Mouse (Mus musculus): ENCODE data around the gene Foxl1. TPM values are rescaled to one million over a fixed set of nuclear protein-coding genes. Genes with fewer than 3 reads are reported as not detected.
"Not testable (repeated sequence)": the region's sequence is repeated elsewhere in the genome, so short reads cannot be mapped to it uniquely, and the experiment has no call there.

The Foxl1 gene
- total and polyA plus RNA-seq, 3 experiments, result 0.04 TPM; not detected in 2

DNA sequence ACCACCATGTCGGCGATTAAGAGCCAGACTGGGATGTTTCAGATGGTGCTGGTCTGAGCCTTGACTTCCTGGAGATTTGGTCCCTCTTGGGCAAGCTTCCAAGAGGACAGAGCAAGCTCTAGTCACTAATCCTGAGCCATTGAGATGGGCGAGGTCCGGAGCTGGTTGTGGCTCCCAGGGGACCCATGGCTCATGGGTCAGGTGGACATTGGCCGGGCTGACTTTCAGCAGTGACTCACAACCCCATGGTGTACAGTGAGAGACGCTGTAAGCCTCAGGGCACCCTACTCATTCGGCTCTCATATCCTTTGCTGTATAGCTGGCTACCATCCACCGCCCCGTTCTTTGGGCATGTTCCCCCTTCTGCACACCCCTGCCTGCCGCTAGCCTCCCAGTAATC, 6.4 kb downstream of the Foxl1 start:
- Histone ChIP-seq H3K4me2 (ENCODE audit: insufficient read depth, low read depth, poor library complexity, severe bottlenecking) (no peak overlapping the region), H3K4me1 (ENCODE audit: control insufficient read depth in 1 of 2, insufficient read depth in 2 of 2) (no peaks in the 10 kb centered on the region), H3K79me2 (replicated peaks; ENCODE audit: control insufficient read depth, extremely low read depth, insufficient read depth, poor library complexity, severe bottlenecking) (no peaks in the 10 kb centered on the region), H3K36me3 (replicated peaks in 1 of 2; ENCODE audit: control insufficient read depth in 1 of 2, insufficient read depth in 1 of 2, low read length in 1 of 2) (no peaks in the 10 kb centered on the region), H3K4me3 (replicated peaks in 1 of 3; ENCODE audit: low read depth in 2 of 3, low read length in 2 of 3, poor library complexity in 1 of 3) (no peak overlapping the region), H3K9me3 (replicated peaks; ENCODE audit: low read length) (peaks cover 26% of the 10 kb centered on the region), H3K27ac (ENCODE audit: insufficient read depth, low read depth) (no peak overlapping the region), H3K27me3 (replicated peaks) (peaks cover 40% of the 10 kb centered on the region), H3K9ac (ENCODE audit: insufficient read depth, low read depth) (no peak overlapping the region)
- TF ChIP-seq ZC3H11A (IDR thresholded peaks at IDR 0.05; ENCODE audit: low read depth, low read length) (no peak), RCOR1 (conservative IDR thresholded peaks at IDR 0.05; ENCODE audit: low read depth, low read length) (no peak), MXI1 (IDR thresholded peaks at IDR 0.05; ENCODE audit: low read depth, low read length) (no peak)
- no peak for DNase-seq (ENCODE audit: extremely low read depth)
- in situ Hi-C loops (cut with MboI; ENCODE audit: low pct_ligation_motif_present, low pct_unique_long_range_greater_than_20kb, low sequenced_read_pairs), result no loop called here
- dilution Hi-C loops (cut with MboI; ENCODE audit: extremely low pct_ligation_motif_present, extremely low pct_unique_long_range_greater_than_20kb, low sequenced_read_pairs), result no loop called here

DNA sequence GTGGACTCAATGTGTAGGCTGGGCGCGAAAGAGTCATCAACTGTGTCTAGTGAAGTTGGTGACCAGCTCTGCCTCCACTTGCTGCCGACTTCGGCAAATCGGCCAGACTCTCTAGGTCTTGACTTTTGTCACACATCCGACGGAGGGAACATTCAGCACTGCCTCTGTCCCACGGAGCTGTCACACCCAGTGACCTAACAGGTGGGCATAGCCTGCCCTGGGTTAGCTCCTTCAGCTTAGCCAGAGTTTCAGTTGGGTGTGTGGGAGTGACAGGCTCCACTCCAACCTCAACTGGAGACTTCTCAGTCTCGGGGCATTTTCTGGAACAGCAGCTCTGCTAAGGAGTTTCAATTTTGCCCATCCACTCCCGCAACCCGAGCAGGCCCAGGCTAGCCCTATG, 6.8 kb downstream of the Foxl1 start:
- in situ Hi-C loops (cut with MboI; ENCODE audit: low pct_ligation_motif_present, low pct_unique_long_range_greater_than_20kb, low sequenced_read_pairs) (no loop called here), dilution Hi-C loops (cut with MboI; ENCODE audit: extremely low pct_ligation_motif_present, extremely low pct_unique_long_range_greater_than_20kb, low sequenced_read_pairs) (no loop called here)
- H3K9me3 ChIP-seq (replicated peaks; ENCODE audit: low read length), result peaks cover 26% of the 10 kb centered on the region
- no peak for DNase-seq (ENCODE audit: extremely low read depth)
- H3K4me3 ChIP-seq (replicated peaks in 1 of 3; ENCODE audit: low read depth in 2 of 3, low read length in 2 of 3, poor library complexity in 1 of 3), result no peak overlapping the region
- TF ChIP-seq SMC3 (IDR thresholded peaks at IDR 0.05; ENCODE audit: low read depth, low read length), result no peak
- no peak for TF ChIP-seq NELFE (IDR thresholded peaks at IDR 0.05; ENCODE audit: low read depth, low read length)
- TF ChIP-seq MAZ (IDR thresholded peaks at IDR 0.05; ENCODE audit: low read depth, low read length), result no peak
- no peak for TF ChIP-seq KAT2A (IDR thresholded peaks at IDR 0.05; ENCODE audit: insufficient replicate concordance, low read length)
- no peak for TF ChIP-seq MEF2A (IDR thresholded peaks at IDR 0.05; ENCODE audit: borderline replicate concordance, low read depth, low read length)
- no peak for TF ChIP-seq BHLHE40 (IDR thresholded peaks at IDR 0.05; ENCODE audit: low read depth, low read length)
- no peak for TF ChIP-seq ZKSCAN1 (IDR thresholded peaks at IDR 0.05; ENCODE audit: borderline replicate concordance, low read depth, low read length)
- no peak for TF ChIP-seq IRF4 (IDR thresholded peaks at IDR 0.05; ENCODE audit: low read depth, low read length)
- TF ChIP-seq CHD1 (IDR thresholded peaks at IDR 0.05; ENCODE audit: low read depth, low read length), result no peak
- no peak overlapping the region for H3K9ac ChIP-seq (ENCODE audit: insufficient read depth, low read depth)
- no peak overlapping the region for H3K27ac ChIP-seq (ENCODE audit: insufficient read depth, low read depth)
- no peak overlapping the region for H3K4me2 ChIP-seq (ENCODE audit: insufficient read depth, low read depth, poor library complexity, severe bottlenecking)
- no peaks in the 10 kb centered on the region for H3K79me2 ChIP-seq (replicated peaks; ENCODE audit: control insufficient read depth, extremely low read depth, insufficient read depth, poor library complexity, severe bottlenecking)
- H3K36me3 ChIP-seq (replicated peaks in 1 of 2; ENCODE audit: control insufficient read depth in 1 of 2, insufficient read depth in 1 of 2, low read length in 1 of 2), result no peaks in the 10 kb centered on the region
- H3K4me1 ChIP-seq (ENCODE audit: control insufficient read depth in 1 of 2, insufficient read depth in 2 of 2), result no peaks in the 10 kb centered on the region
- H3K27me3 ChIP-seq (replicated peaks), result peaks cover 40% of the 10 kb centered on the region

DNA sequence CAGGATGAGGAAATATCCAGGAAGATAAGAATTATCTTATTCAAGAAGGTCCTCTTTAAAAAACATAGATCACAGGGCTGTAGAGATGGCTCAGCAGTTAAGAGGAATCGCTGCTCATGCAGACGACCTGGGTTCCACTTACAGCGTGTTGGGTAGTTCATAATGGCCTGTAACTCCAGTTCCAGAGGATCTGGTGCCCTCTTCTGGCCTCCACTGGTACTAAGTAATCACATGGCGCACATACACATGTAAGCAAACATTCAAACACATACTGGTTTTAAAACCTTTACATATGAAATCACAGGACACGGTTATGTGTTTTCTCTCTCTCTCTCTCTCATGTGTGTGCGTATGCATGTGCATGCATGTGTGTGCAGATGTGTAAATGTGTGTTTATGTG, 9.1 kb downstream of the Foxl1 start:
- dilution Hi-C loops (cut with MboI; ENCODE audit: extremely low pct_ligation_motif_present, extremely low pct_unique_long_range_greater_than_20kb, low sequenced_read_pairs), result no loop called here
- TF ChIP-seq POLR2AphosphoS2 (IDR thresholded peaks at IDR 0.05; ENCODE audit: low read depth, low read length), result no peak
- Histone ChIP-seq H3K79me2 (replicated peaks; ENCODE audit: control insufficient read depth, extremely low read depth, insufficient read depth, poor library complexity, severe bottlenecking) (no peaks in the 10 kb centered on the region), H3K4me2 (ENCODE audit: insufficient read depth, low read depth, poor library complexity, severe bottlenecking) (no peak overlapping the region), H3K27me3 (replicated peaks) (peaks cover 38% of the 10 kb centered on the region), H3K36me3 (replicated peaks in 1 of 2; ENCODE audit: control insufficient read depth in 1 of 2, insufficient read depth in 1 of 2, low read length in 1 of 2) (no peaks in the 10 kb centered on the region), H3K27ac (ENCODE audit: insufficient read depth, low read depth) (no peak overlapping the region), H3K9ac (ENCODE audit: insufficient read depth, low read depth) (no peak overlapping the region), H3K4me1 (ENCODE audit: control insufficient read depth in 1 of 2, insufficient read depth in 2 of 2) (no peaks in the 10 kb centered on the region), H3K4me3 (replicated peaks in 1 of 3; ENCODE audit: low read depth in 2 of 3, low read length in 2 of 3, poor library complexity in 1 of 3) (no peak overlapping the region), H3K9me3 (replicated peaks; ENCODE audit: low read length) (peaks cover 26% of the 10 kb centered on the region)
- no peak for DNase-seq (ENCODE audit: extremely low read depth)
- in situ Hi-C loops (cut with MboI; ENCODE audit: low pct_ligation_motif_present, low pct_unique_long_range_greater_than_20kb, low sequenced_read_pairs), result no loop called here

DNA sequence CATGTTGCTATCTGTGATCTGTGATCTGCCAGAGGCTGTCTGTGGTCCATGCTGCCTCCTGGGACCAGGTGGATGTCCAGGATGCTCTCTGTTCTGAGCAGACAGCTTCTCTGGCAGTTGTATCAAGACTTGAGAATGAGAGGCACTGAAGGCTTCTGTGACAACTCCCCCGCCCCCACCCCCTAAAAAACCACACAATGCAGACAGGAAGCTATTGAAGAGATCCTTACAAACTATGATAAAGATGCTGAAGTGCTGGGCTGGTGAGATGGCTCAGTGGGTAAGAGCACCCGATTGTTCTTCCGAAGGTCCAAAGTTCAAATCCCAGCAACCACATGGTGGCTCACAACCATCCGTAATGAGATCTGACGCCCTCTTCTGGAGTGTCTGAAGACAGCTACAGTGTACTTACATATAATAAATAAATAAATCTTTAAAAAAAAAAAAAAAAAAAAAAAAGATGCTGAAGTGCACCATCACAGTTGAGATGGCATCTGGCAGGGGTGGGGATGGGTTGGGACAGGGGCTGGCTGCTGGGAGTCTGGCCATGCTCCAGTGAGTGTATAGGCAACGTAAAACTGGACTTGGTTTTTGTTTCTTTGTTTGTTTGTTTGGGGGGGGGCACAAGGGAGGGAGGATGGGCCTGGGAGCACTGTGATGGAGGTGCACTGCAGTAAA, 17.9 kb downstream of the Foxl1 start:
- H3K27ac ChIP-seq (ENCODE audit: insufficient read depth, low read depth); H3K4me2 ChIP-seq (ENCODE audit: insufficient read depth, low read depth, poor library complexity, severe bottlenecking); DNase-seq (ENCODE audit: extremely low read depth); in situ Hi-C loops (cut with MboI; ENCODE audit: low pct_ligation_motif_present, low pct_unique_long_range_greater_than_20kb, low sequenced_read_pairs); H3K4me1 ChIP-seq (ENCODE audit: control insufficient read depth in 1 of 2, insufficient read depth in 2 of 2); H3K4me3 ChIP-seq (replicated peaks in 1 of 3; ENCODE audit: low read depth in 2 of 3, low read length in 2 of 3, poor library complexity in 1 of 3); H3K79me2 ChIP-seq (replicated peaks; ENCODE audit: control insufficient read depth, extremely low read depth, insufficient read depth, poor library complexity, severe bottlenecking); dilution Hi-C loops (cut with MboI; ENCODE audit: extremely low pct_ligation_motif_present, extremely low pct_unique_long_range_greater_than_20kb, low sequenced_read_pairs); H3K36me3 ChIP-seq (replicated peaks in 1 of 2; ENCODE audit: control insufficient read depth in 1 of 2, insufficient read depth in 1 of 2, low read length in 1 of 2); H3K9me3 ChIP-seq (replicated peaks; ENCODE audit: low read length); H3K9ac ChIP-seq (ENCODE audit: insufficient read depth, low read depth): not testable (repeated sequence)
- H3K27me3 ChIP-seq (replicated peaks), result peaks cover 69% of the 10 kb centered on the region

Data from CH12.LX (cell line).